ENCODE assay signal across 12 mouse cellular contexts in the genomic region with DNA sequence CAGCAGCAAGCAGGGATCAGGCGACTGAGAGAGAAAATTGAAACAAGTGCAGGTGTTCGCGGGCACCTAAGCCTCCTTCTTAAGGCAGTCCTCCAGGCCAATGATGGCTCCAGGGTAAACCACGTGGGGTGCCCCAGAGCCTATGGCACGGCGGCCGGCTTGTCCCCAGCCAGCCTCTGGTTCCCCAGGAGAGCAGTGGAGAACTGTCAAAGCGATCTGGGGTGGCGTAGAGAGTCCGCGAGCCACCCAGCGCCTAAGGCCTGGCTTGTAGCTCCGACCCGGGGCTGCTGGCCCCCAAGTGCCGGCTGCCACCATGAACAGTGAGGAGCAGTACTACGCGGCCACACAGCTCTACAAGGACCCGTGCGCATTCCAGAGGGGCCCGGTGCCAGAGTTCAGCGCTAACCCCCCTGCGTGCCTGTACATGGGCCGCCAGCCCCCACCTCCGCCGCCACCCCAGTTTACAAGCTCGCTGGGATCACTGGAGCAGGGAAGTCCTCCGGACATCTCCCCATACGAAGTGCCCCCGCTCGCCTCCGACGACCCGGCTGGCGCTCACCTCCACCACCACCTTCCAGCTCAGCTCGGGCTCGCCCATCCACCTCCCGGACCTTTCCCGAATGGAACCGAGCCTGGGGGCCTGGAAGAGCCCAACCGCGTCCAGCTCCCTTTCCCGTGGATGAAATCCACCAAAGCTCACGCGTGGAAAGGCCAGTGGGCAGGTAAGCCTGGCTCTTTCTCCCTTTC. TPM values are rescaled to one million over a fixed set of nuclear protein-coding genes. Genes with fewer than 3 reads are reported as not detected.
DNase-seq lines count a peak whose midpoint lies in the region; ATAC-seq and TF ChIP-seq lines count a peak whose summit lies in the region.
"Had no signal": no experiment of that assay in that cellular context is flagged by ENCODE, and none has a peak within 500 bp of the region (broad histone marks: within the 10 kb centered on the region; RNA-seq: fewer than 3 reads in every experiment).

A gene (plus strand): TSS at position 34 of the 747 bp plus-strand sequence.

- H3K9ac ChIP-seq in heart, embryonic 15.5 days, result no peak within 1 kb of the TSS
- H3K9ac ChIP-seq in heart, adult 2 months (ENCODE audit: low read depth, low read length), result no peak within 1 kb of the TSS
- H3K9ac ChIP-seq in limb, embryonic 11.5 days (ENCODE audit: low read length), result no peak within 1 kb of the TSS
- H3K9ac ChIP-seq: forebrain, embryonic 15.5 days had no signal

- TF ChIP-seq CTCF in heart, adult 2 months (IDR thresholded peaks at IDR 0.05), result no peak

- H3K9me3 ChIP-seq in heart, embryonic 15.5 days (replicated peaks), result no peaks in the 10 kb centered on the region
- no peaks in the 10 kb centered on the region for H3K9me3 ChIP-seq in limb, embryonic 11.5 days (ENCODE audit: control insufficient read depth, low read length)
- H3K9me3 ChIP-seq: forebrain, embryonic 15.5 days had no signal

- H3K4me2 ChIP-seq in heart, embryonic 15.5 days, result peak within 1 kb of the TSS; percentile 42
- H3K4me2 ChIP-seq in limb, embryonic 11.5 days (ENCODE audit: low read depth, severe bottlenecking), result no peak within 1 kb of the TSS; the same call in 1 of the 2 replicates
- H3K4me2 ChIP-seq: forebrain, embryonic 15.5 days had no signal

- peaks cover 11% of the 10 kb centered on the region for H3K4me1 ChIP-seq in heart, embryonic 15.5 days (replicated peaks)
- H3K4me1 ChIP-seq in heart, adult 2 months (ENCODE audit: control insufficient read depth, insufficient read depth, low read length), result no peaks in the 10 kb centered on the region
- H3K4me1 ChIP-seq in limb, embryonic 11.5 days (ENCODE audit: control insufficient read depth, insufficient read depth, low read length), result peaks cover 2% of the 10 kb centered on the region; the same call in 1 of the 2 replicates
- H3K4me1 ChIP-seq: forebrain, embryonic 15.5 days had no signal

- peaks cover 98% of the 10 kb centered on the region for H3K27me3 ChIP-seq in heart, embryonic 15.5 days
- peaks cover 28% of the 10 kb centered on the region for H3K27me3 ChIP-seq in heart, adult 2 months (ENCODE audit: control insufficient read depth, insufficient read depth, low read length)
- peaks cover 87% of the 10 kb centered on the region for H3K27me3 ChIP-seq in limb, embryonic 11.5 days (ENCODE audit: control insufficient read depth, insufficient read depth, low read length)

- DNase-seq in heart, adult 2 months, result no peak
- peak; percentile 49 for DNase-seq in retina, embryonic 14.5 days (ENCODE audit: low spot score)
- no peak for DNase-seq in retina, postnatal 1 day
- peak; percentile 64 for DNase-seq in limb, embryonic 11.5 days (ENCODE audit: low spot score)
- DNase-seq in layer of hippocampus, postnatal 10 days (ENCODE audit: low spot score in 2 of 2), result no peak
- no peak for DNase-seq in cerebellum, adult 18-20 months

- intact Hi-C loops in heart, adult 2 months (cut with DNase I), result no loop called here

- ATAC-seq in heart, embryonic 15.5 days (replicated peaks; ENCODE audit: insufficient number of reproducible peaks, insufficient read depth, low FRiP score, low read depth), result 0 out of 2 replicates have a peak, but pooled peaks have one; percentile 18
- ATAC-seq in limb, embryonic 11.5 days (ENCODE audit: insufficient number of reproducible peaks, low FRiP score, low TSS enrichment, low read depth), result peak; percentile 63; the same call in 1 of the 2 replicates
- ATAC-seq in megakaryocyte, adult 5-6 weeks (ENCODE audit: poor library complexity, severe bottlenecking), result no peak
- ATAC-seq: forebrain, embryonic 15.5 days had no signal

- TF ChIP-seq POLR2A in heart, adult 2 months (IDR thresholded peaks at IDR 0.05; ENCODE audit: insufficient read depth, low read depth, low read length), result no peak

- no peak for TF ChIP-seq EP300 in heart, adult 2 months (IDR thresholded peaks at IDR 0.05; ENCODE audit: insufficient read depth, low read depth, low read length)

- no peaks in the 10 kb centered on the region for H3K79me2 ChIP-seq in heart, adult 2 months (replicated peaks; ENCODE audit: control insufficient read depth, insufficient read depth, low read length)

- H3K4me3 ChIP-seq in heart, embryonic 15.5 days, result peak within 1 kb of the TSS; percentile 26
- no peak within 1 kb of the TSS for H3K4me3 ChIP-seq in heart, adult 2 months
- H3K4me3 ChIP-seq in limb, embryonic 11.5 days (ENCODE audit: low read depth, low read length), result no peak within 1 kb of the TSS
- H3K4me3 ChIP-seq: forebrain, embryonic 15.5 days; layer of hippocampus, adult 2 months had no signal

- H3K36me3 ChIP-seq in heart, embryonic 15.5 days, result no peaks in the 10 kb centered on the region
- H3K36me3 ChIP-seq in heart, adult 2 months (ENCODE audit: control insufficient read depth, insufficient read depth, low read length), result no peaks in the 10 kb centered on the region
- H3K36me3 ChIP-seq in limb, embryonic 11.5 days (ENCODE audit: control insufficient read depth, insufficient read depth, low read length), result no peaks in the 10 kb centered on the region
- H3K36me3 ChIP-seq: forebrain, embryonic 15.5 days had no signal

- WGBS in heart, embryonic 15.5 days, result 1% methylated on average over 44 of the region's 44 CpGs
- 1% methylated on average over 44 of the region's 44 CpGs for WGBS in heart, adult 2 months
- WGBS in limb, embryonic 11.5 days, result under 1% methylated on average over 44 of the region's 44 CpGs

- no peak within 1 kb of the TSS for H3K27ac ChIP-seq in heart, embryonic 15.5 days
- no peak within 1 kb of the TSS for H3K27ac ChIP-seq in heart, adult 2 months
- no peak within 1 kb of the TSS for H3K27ac ChIP-seq in limb, embryonic 11.5 days (replicated peaks; ENCODE audit: low read depth, low read length)
- H3K27ac ChIP-seq: forebrain, embryonic 15.5 days; layer of hippocampus, adult 2 months had no signal

RNA-seq across cellular contexts. Expression of the gene that starts here (rescaled TPM):
- polyA plus RNA-seq in heart, embryonic 15.5 days (2015; fragmentation: Nextera tagmentation; extraction: Ambion mirVana), result not detected in 2 replicates
- not detected for total RNA-seq in heart, adult 2 months (2021)
- polyA plus RNA-seq in heart, adult 2 months (2012; rRNA removed), result not detected in 2 replicates
- not detected in 2 replicates for polyA plus RNA-seq in limb, embryonic 11.5 days (2014; fragmentation: Nextera tagmentation; extraction: Ambion mirVana)
- total RNA-seq in layer of hippocampus, postnatal 10 days (2021), result not detected
- total RNA-seq in megakaryocyte, adult 5-6 weeks (2015), result not detected in 2 replicates
- total RNA-seq in megakaryocyte, adult 5-6 weeks (2017), result not detected in 2 replicates
- total RNA-seq: layer of hippocampus, adult 2 months; monocyte, adult 5-6 weeks had no signal
- polyA plus RNA-seq: forebrain, embryonic 15.5 days; spleen, adult 2 months had no signal

Comparison
In these comparisons a context has a peak if more than half of its experiments do, and no peak if none do; other contexts are left out.
1. Peak in ATAC-seq, H3K4me3 ChIP-seq and H3K4me2 ChIP-seq in heart, embryonic 15.5 days; RNA of the gene not detected or under 1 TPM.
2. Peak in DNase-seq and ATAC-seq in limb, embryonic 11.5 days; RNA of the gene not detected or under 1 TPM.